ENCODE assay signal across 10 mouse cellular contexts in genomic region chr19:32866765-32867164, GRCm38 (mm10).
DNase-seq lines count a peak whose midpoint lies in the region; ATAC-seq lines count a peak whose summit lies in the region.
"Had no signal": no experiment of that assay in that cellular context is flagged by ENCODE, and none has a peak within 500 bp of the region (broad histone marks: within the 10 kb centered on the region; RNA-seq: fewer than 3 reads in every experiment).

No protein-coding gene starts in this region.

- no peaks in the 10 kb centered on the region for H3K4me1 ChIP-seq in liver, embryonic 11.5 days (replicated peaks; ENCODE audit: control insufficient read depth, insufficient read depth, low read length)
- peaks cover 13% of the 10 kb centered on the region for H3K4me1 ChIP-seq in forebrain, embryonic 12.5 days
- peaks cover 7% of the 10 kb centered on the region for H3K4me1 ChIP-seq in hindbrain, embryonic 16.5 days (ENCODE audit: control insufficient read depth, insufficient read depth, low read depth, low read length)
- H3K4me1 ChIP-seq in neural tube, embryonic 12.5 days: peaks cover 10% of the 10 kb centered on the region

- H3K9me3 ChIP-seq in liver, embryonic 11.5 days (ENCODE audit: control insufficient read depth, low read length): no peaks in the 10 kb centered on the region
- H3K9me3 ChIP-seq in forebrain, embryonic 12.5 days: no peaks in the 10 kb centered on the region
- no peaks in the 10 kb centered on the region for H3K9me3 ChIP-seq in hindbrain, embryonic 16.5 days (ENCODE audit: control insufficient read depth, low read length)
- H3K9me3 ChIP-seq in neural tube, embryonic 12.5 days: no peaks in the 10 kb centered on the region
- H3K9me3 ChIP-seq: liver, embryonic 13.5 days had no signal

- H3K4me3 ChIP-seq in liver, embryonic 11.5 days (ENCODE audit: low read depth, low read length): no peak overlapping the region
- peak overlapping the region; percentile 29 for H3K4me3 ChIP-seq in forebrain, embryonic 12.5 days (replicated peaks)
- peak overlapping the region; percentile 22 for H3K4me3 ChIP-seq in hindbrain, embryonic 16.5 days (ENCODE audit: low read length)
- H3K4me3 ChIP-seq in neural tube, embryonic 12.5 days: 0 out of 2 replicates have a peak overlapping the region, but pooled peaks have one; percentile 9
- H3K4me3 ChIP-seq: liver, embryonic 13.5 days had no signal

- no peak for ATAC-seq in liver, embryonic 11.5 days (replicated peaks; ENCODE audit: low FRiP score)
- peak; percentile 36; the same call in 1 of the 2 replicates for ATAC-seq in forebrain, embryonic 12.5 days (ENCODE audit: low FRiP score)
- no peak for ATAC-seq in hindbrain, embryonic 16.5 days
- ATAC-seq in neural tube, embryonic 12.5 days (ENCODE audit: low FRiP score, low read depth): no peak
- no peak for ATAC-seq in erythroid progenitor cell, adult 5-6 weeks (replicated peaks; ENCODE audit: low FRiP score, poor library complexity, severe bottlenecking)

- H3K9ac ChIP-seq in liver, embryonic 11.5 days (ENCODE audit: low read depth, low read length): no peak overlapping the region
- no peak overlapping the region for H3K9ac ChIP-seq in forebrain, embryonic 12.5 days
- peak overlapping the region; percentile 35; the same call in 1 of the 2 replicates for H3K9ac ChIP-seq in hindbrain, embryonic 16.5 days (ENCODE audit: low read depth, low read length)
- no peak overlapping the region for H3K9ac ChIP-seq in neural tube, embryonic 12.5 days
- H3K9ac ChIP-seq: liver, embryonic 13.5 days had no signal

- DNase-seq in liver, embryonic 11.5 days (ENCODE audit: low spot score): no peak
- DNase-seq in liver: no peak
- no peak for DNase-seq in ovary, postnatal 36 days (ENCODE audit: low spot score)
- no peak for DNase-seq in thymus, postnatal 36 days
- DNase-seq: liver, embryonic 13.5 days; spleen, adult 18-20 months had no signal

- H3K27ac ChIP-seq in liver, embryonic 11.5 days (ENCODE audit: low read depth, low read length): no peak overlapping the region
- H3K27ac ChIP-seq in forebrain, embryonic 12.5 days: no peak overlapping the region
- H3K27ac ChIP-seq in hindbrain, embryonic 16.5 days (ENCODE audit: low read depth, low read length): no peak overlapping the region
- no peak overlapping the region for H3K27ac ChIP-seq in neural tube, embryonic 12.5 days
- H3K27ac ChIP-seq: liver, embryonic 13.5 days had no signal

- H3K4me2 ChIP-seq in liver, embryonic 11.5 days: peak overlapping the region; percentile 32
- H3K4me2 ChIP-seq in forebrain, embryonic 12.5 days: peak overlapping the region; percentile 61
- H3K4me2 ChIP-seq in hindbrain, embryonic 16.5 days (ENCODE audit: low read length): peak overlapping the region; percentile 55
- peak overlapping the region; percentile 57 for H3K4me2 ChIP-seq in neural tube, embryonic 12.5 days (replicated peaks)

- 23% methylated on average over 13 of the region's 13 CpGs for WGBS in liver, embryonic 11.5 days
- 2% methylated on average over 13 of the region's 13 CpGs for WGBS in forebrain, embryonic 12.5 days
- WGBS in hindbrain, embryonic 16.5 days: 11% methylated on average over 13 of the region's 13 CpGs
- 7% methylated on average over 13 of the region's 13 CpGs for WGBS in neural tube, embryonic 12.5 days

- H3K27me3 ChIP-seq in liver, embryonic 11.5 days (replicated peaks; ENCODE audit: control insufficient read depth, insufficient read depth, low read length): no peaks in the 10 kb centered on the region
- peaks cover 8% of the 10 kb centered on the region; the same call in 1 of the 2 replicates for H3K27me3 ChIP-seq in forebrain, embryonic 12.5 days
- no peaks in the 10 kb centered on the region for H3K27me3 ChIP-seq in hindbrain, embryonic 16.5 days (replicated peaks; ENCODE audit: control insufficient read depth, insufficient read depth, low read length)
- H3K27me3 ChIP-seq in neural tube, embryonic 12.5 days (replicated peaks): no peaks in the 10 kb centered on the region
- H3K27me3 ChIP-seq: liver, embryonic 13.5 days had no signal

- H3K36me3 ChIP-seq in liver, embryonic 11.5 days (ENCODE audit: control insufficient read depth, insufficient read depth, low read length): no peaks in the 10 kb centered on the region
- no peaks in the 10 kb centered on the region for H3K36me3 ChIP-seq in forebrain, embryonic 12.5 days (replicated peaks)
- no peaks in the 10 kb centered on the region for H3K36me3 ChIP-seq in hindbrain, embryonic 16.5 days (ENCODE audit: control insufficient read depth, insufficient read depth, low read length)
- H3K36me3 ChIP-seq in neural tube, embryonic 12.5 days: no peaks in the 10 kb centered on the region
- H3K36me3 ChIP-seq: liver, embryonic 13.5 days had no signal
